Mouse (Mus musculus): Measurements from ENCODE around the gene Mapk7. TPM values are rescaled to one million over a fixed set of nuclear protein-coding genes. Genes with fewer than 3 reads are reported as not detected.
A peak's percentile ranks its signal among the peaks of the same experiment; 100 is the strongest.

Mapk7 gene
- 16.7 and 20.0 TPM in 2 replicates for total RNA-seq (2021)
- long read RNA-seq, experiment 1, transcript Mapk7-201 (7 exons, 3,019 nt) = major isoform, 18 of 50 reads
- long read RNA-seq, experiment 1, partial matches to known transcripts = 16 of 50 reads
- long read RNA-seq, experiment 1, other reads (novel, unspliced or antisense) = 15 of 50 reads
- long read RNA-seq, experiment 2, transcript Mapk7-201 (7 exons, 3,019 nt) = major isoform, 6 of 26 reads
- long read RNA-seq, experiment 2, partial matches to known transcripts = 6 of 26 reads
- long read RNA-seq, experiment 2, other reads (novel, unspliced or antisense) = 13 of 26 reads

- DNase-seq = peak; percentile 99
Measured at GRCm38 (mm10) chr11:61494129-61494997, at the start of gene Mapk7. Gene Mapk7 (minus strand): TSS chr11:61494406.

GRCm38 (mm10) chr11:61541106-61541505 lies 46.9 kb upstream of the Mapk7 start:
- no peak for DNase-seq

GRCm38 (mm10) chr11:61540642-61541041 lies 46.4 kb upstream of the Mapk7 start:
- no peak for DNase-seq

GRCm38 (mm10) chr11:61537362-61537761 lies 43.2 kb upstream of the Mapk7 start:
- no peak for DNase-seq

GRCm38 (mm10) chr11:61536952-61537351 lies 42.7 kb upstream of the Mapk7 start:
- no peak for DNase-seq

GRCm38 (mm10) chr11:61535530-61535929 lies 41.3 kb upstream of the Mapk7 start:
- DNase-seq = no peak

- peak; percentile 55 for DNase-seq
Measured at GRCm38 (mm10) chr11:61533571-61533970, 39.4 kb upstream of the Mapk7 start.

- DNase-seq = peak; percentile 23
Measured at GRCm38 (mm10) chr11:61532820-61533219, 38.6 kb upstream of the Mapk7 start.

- DNase-seq = peak; percentile 49
Measured at GRCm38 (mm10) chr11:61529268-61529713, 35.1 kb upstream of the Mapk7 start.

- peak; percentile 66 for DNase-seq
Measured at GRCm38 (mm10) chr11:61526872-61527271, 32.7 kb upstream of the Mapk7 start.

GRCm38 (mm10) chr11:61519484-61520107 lies 25.4 kb upstream of the Mapk7 start:
- DNase-seq = no peak

GRCm38 (mm10) chr11:61518871-61519270 lies 24.7 kb upstream of the Mapk7 start:
- DNase-seq = no peak

GRCm38 (mm10) chr11:61517971-61518370 lies 23.8 kb upstream of the Mapk7 start:
- no peak for DNase-seq

- DNase-seq = peak; percentile 56
Measured at GRCm38 (mm10) chr11:61514953-61515352, 20.7 kb upstream of the Mapk7 start.

- DNase-seq = peak; percentile 96
Measured at GRCm38 (mm10) chr11:61504713-61505257, 10.6 kb upstream of the Mapk7 start, which contains the start of gene B9d1. Gene B9d1 (plus strand): TSS chr11:61505144.

GRCm38 (mm10) chr11:61503933-61504332 lies 9.7 kb upstream of the Mapk7 start:
- DNase-seq = no peak

GRCm38 (mm10) chr11:61498736-61499504 lies 4.7 kb upstream of the Mapk7 start:
- no peak for DNase-seq

GRCm38 (mm10) chr11:61497490-61497889 lies 3.3 kb upstream of the Mapk7 start:
- DNase-seq = no peak

GRCm38 (mm10) chr11:61495528-61495927 lies 1.3 kb upstream of the Mapk7 start:
- DNase-seq = no peak

GRCm38 (mm10) chr11:61493525-61494128 lies 579 bp downstream of the Mapk7 start:
- DNase-seq = peak; percentile 64

- DNase-seq = no peak
Measured at GRCm38 (mm10) chr11:61492749-61493401, 1.3 kb downstream of the Mapk7 start.
